Mouse (Mus musculus) neural tube, embryonic 14.5 days (tissue): ENCODE results near the gene Krt33a. TPM values are rescaled to one million over a fixed set of nuclear protein-coding genes. Genes with fewer than 3 reads are reported as not detected.

Experiments used
- ATAC-seq: fragments of 200-750 bp; cut with Nextera tagmentation; 2 replicates; pipeline ENCODE4 v1.8.0; 2017; ENCODE audit warnings: low read depth, mild to moderate bottlenecking, moderate TSS enrichment, moderate library complexity
- H3K27ac ChIP-seq: fragments of 300-500 bp; sonication (generic); 2 replicates; pipeline ENCODE4 v1.5.1; 2014; ENCODE audit warnings: low read depth, mild to moderate bottlenecking, control low read depth, low read length, moderate library complexity, mixed read lengths
- H3K27me3 ChIP-seq: fragments of 300-500 bp; sonication (generic); 2 replicates; pipeline ENCODE4 v1.6.1; 2014; ENCODE audit warnings: low read length; ENCODE audit not compliant: control insufficient read depth, insufficient read depth
- H3K36me3 ChIP-seq: fragments of 300-500 bp; sonication (generic); 2 replicates; pipeline ENCODE4 v1.6.1; 2014; ENCODE audit warnings: low read length, mixed read lengths; ENCODE audit not compliant: control insufficient read depth, insufficient read depth
- H3K4me1 ChIP-seq: fragments of 300-500 bp; sonication (generic); 2 replicates; pipeline ENCODE4 v1.6.1; 2014; ENCODE audit warnings: low read length; ENCODE audit not compliant: control insufficient read depth, insufficient read depth
- H3K4me2 ChIP-seq: fragments of 300-500 bp; sonication (generic); 2 replicates; pipeline ENCODE4 v1.6.1; 2014; ENCODE audit warnings: mild to moderate bottlenecking, low read depth, low read length, control low read depth
- H3K4me3 ChIP-seq: fragments of 300-500 bp; sonication (generic); 2 replicates; pipeline ENCODE4 v1.5.1; 2014; ENCODE audit warnings: low read depth, low read length, control low read depth, mixed read lengths
- H3K9ac ChIP-seq: fragments of 300-500 bp; sonication (generic); replicated peaks from 2 replicates; pipeline ENCODE4 v1.6.1; 2014; ENCODE audit warnings: low read depth, mild to moderate bottlenecking, control low read depth, low read length, mixed read lengths
- H3K9me3 ChIP-seq: fragments of 300-500 bp; sonication (generic); 2 replicates; pipeline ENCODE4 v1.6.1; 2016; ENCODE audit warnings: low read length; ENCODE audit not compliant: control insufficient read depth
- WGBS: fragments of 180-500 bp; shearing (Covaris S2); extraction: QIAGEN DNeasy Blood & Tissue Kit; methylation state at CpG from one replicate; pipeline ENCODE4 v1.1.7; 2014; 5-methylcytosine and 5-hydroxymethylcytosine counted together
- polyA plus RNA-seq: library from polyadenylated mRNA; unstranded; fragments of >200 nt; fragmentation: Nextera tagmentation; extraction: Ambion mirVana; gene quantifications from 2 replicates; pipeline ENCODE4 v1.2.1, GENCODE M21; 2014

Gene Krt33a
- polyA plus RNA-seq, 1 experiment from 2014 or later: not detected

DNA sequence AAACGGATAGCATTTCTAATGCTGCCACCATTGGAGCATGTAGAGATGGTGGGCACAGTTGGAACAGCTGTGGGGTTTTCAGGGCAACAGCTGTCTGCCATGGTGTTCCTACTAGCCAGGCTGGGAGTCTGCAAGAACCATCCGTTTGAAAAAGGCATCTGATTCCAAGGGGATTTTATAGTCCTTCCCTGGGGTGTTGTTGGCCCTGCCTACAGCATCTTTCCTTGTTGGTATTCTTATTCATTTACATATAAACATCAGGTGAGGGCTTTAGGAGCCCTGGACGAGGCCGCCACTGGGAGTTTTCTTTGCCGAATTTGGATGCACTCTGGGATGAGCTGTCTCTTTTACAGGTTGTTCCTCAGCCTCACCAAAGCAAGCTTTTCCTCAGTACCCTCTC is 37.1 kb downstream of the Krt33a start, which contains the start of gene Krtap29-1:
Gene Krtap29-1 (minus strand): TSS at position 101 of the 400 bp plus-strand sequence.
- no peak within 1 kb of the TSS for H3K4me3 ChIP-seq
- H3K9ac ChIP-seq: no peak within 1 kb of the TSS
- H3K27me3 ChIP-seq: no peaks in the 10 kb centered on the region
- no peak for ATAC-seq
- no peak within 1 kb of the TSS for H3K27ac ChIP-seq
- H3K4me1 ChIP-seq: no peaks in the 10 kb centered on the region
- WGBS: 55% methylated on average over 5 of the region's 5 CpGs
- no peak within 1 kb of the TSS for H3K4me2 ChIP-seq
- no peaks in the 10 kb centered on the region for H3K36me3 ChIP-seq
- H3K9me3 ChIP-seq: no peaks in the 10 kb centered on the region

DNA sequence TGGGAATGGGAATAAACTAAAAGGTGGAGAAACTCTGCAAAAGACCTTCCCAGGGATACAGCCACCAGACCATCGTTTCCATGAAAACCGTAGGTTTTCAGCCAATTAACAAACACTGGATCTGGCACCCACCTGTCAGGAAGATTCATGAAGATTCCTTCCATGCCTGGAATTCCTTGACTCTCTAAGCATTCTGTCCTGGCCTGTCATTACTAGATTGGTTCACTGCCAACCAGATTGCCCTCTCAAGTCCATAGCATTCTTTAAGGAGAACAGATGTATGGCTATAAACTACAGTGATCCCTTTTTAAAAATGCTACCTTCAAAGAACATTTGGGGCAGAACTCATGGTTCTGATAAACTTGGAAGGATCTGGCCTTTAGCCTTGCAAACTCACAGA is 50.1 kb downstream of the Krt33a start:
- Histone ChIP-seq H3K4me3 (no peak overlapping the region), H3K4me1 (no peaks in the 10 kb centered on the region), H3K36me3 (no peaks in the 10 kb centered on the region), H3K27ac (no peak overlapping the region), H3K27me3 (no peaks in the 10 kb centered on the region), H3K9ac (no peak overlapping the region), H3K4me2 (no peak overlapping the region), H3K9me3 (no peaks in the 10 kb centered on the region)
- ATAC-seq: no peak
- WGBS: 59% methylated on average over 2 of the region's 2 CpGs

DNA sequence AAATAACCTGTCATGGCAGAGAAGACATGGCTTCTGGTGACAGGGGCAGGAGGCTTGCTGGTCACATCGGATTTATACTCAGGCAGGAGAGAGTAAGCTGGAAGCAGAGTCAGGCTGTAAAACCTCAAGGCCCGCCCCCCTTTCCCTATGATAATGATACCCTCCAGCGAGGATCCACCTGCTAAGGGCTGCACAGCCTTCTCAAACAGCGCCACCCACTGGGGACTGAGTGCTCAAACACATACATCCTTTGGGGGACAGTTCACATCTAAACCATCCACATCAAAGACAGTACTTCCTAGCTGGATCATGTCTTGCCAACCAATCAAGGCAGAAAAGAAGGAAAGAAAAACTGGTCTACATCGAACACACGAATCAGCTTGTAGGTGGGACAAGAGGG is 51.8 kb downstream of the Krt33a start:
- Histone ChIP-seq H3K4me2 (no peak overlapping the region), H3K36me3 (no peaks in the 10 kb centered on the region), H3K9me3 (no peaks in the 10 kb centered on the region), H3K4me1 (no peaks in the 10 kb centered on the region), H3K9ac (no peak overlapping the region), H3K27ac (no peak overlapping the region), H3K4me3 (no peak overlapping the region), H3K27me3 (no peaks in the 10 kb centered on the region)
- no peak for ATAC-seq
- 45% methylated on average over 6 of the region's 6 CpGs for whole genome bisulfite sequencing

Other genes with a start within 250 kb of the Krt33a start
- not detected in 2 replicates for gene Gm11595, start 243.3 kb downstream of the Krt33a start, polyA plus RNA-seq
- gene Krtap4-8, start 235.5 kb downstream of the Krt33a start, polyA plus RNA-seq: not detected in 2 replicates
- gene Krtap4-9, start 231.0 kb downstream of the Krt33a start, polyA plus RNA-seq: not detected in 2 replicates
- not detected in 2 replicates for gene Gm11596, start 222.7 kb downstream of the Krt33a start, polyA plus RNA-seq
- not detected in 2 replicates for gene Gm11569, start 217.3 kb downstream of the Krt33a start, polyA plus RNA-seq
- not detected in 2 replicates for gene Gm11554, start 211.8 kb downstream of the Krt33a start, polyA plus RNA-seq
- not detected in 2 replicates for gene Krtap4-13, start 206.3 kb downstream of the Krt33a start, polyA plus RNA-seq
- gene Gm11564, start 200.5 kb downstream of the Krt33a start, polyA plus RNA-seq: not detected in 2 replicates
- gene 2300003K06Rik, start 178.1 kb downstream of the Krt33a start, polyA plus RNA-seq: not detected in 2 replicates
- gene Krtap4-16, start 164.6 kb downstream of the Krt33a start, polyA plus RNA-seq: not detected in 2 replicates
- gene Gm11568, start 158.3 kb downstream of the Krt33a start, polyA plus RNA-seq: not detected in 2 replicates
- gene Gm11559, start 151.7 kb downstream of the Krt33a start, polyA plus RNA-seq: not detected in 2 replicates
- gene Krtap9-1, start 142.8 kb downstream of the Krt33a start, polyA plus RNA-seq: not detected in 2 replicates
- not detected in 2 replicates for gene Gm11567, start 137.0 kb downstream of the Krt33a start, polyA plus RNA-seq
- gene Krtap31-1, start 108.3 kb downstream of the Krt33a start, polyA plus RNA-seq: not detected in 2 replicates
- gene Gm11565, start 101.5 kb downstream of the Krt33a start, polyA plus RNA-seq: not detected in 2 replicates
- not detected in 2 replicates for gene Krtap31-2, start 79.9 kb downstream of the Krt33a start, polyA plus RNA-seq
- not detected in 2 replicates for gene Krtap9-5, start 67.7 kb downstream of the Krt33a start, polyA plus RNA-seq
- not detected in 2 replicates for gene Krtap29-1, start 37.2 kb downstream of the Krt33a start, polyA plus RNA-seq
- 0.24 TPM in 1 of 2 replicates, not detected in the other for gene Krtap16-1, start 29.6 kb downstream of the Krt33a start, polyA plus RNA-seq
- 0.56 and 0.86 TPM in 2 replicates for gene Krtap17-1, start 22.2 kb downstream of the Krt33a start, polyA plus RNA-seq
- not detected in 2 replicates for gene Krt33b, start 13.7 kb upstream of the Krt33a start, polyA plus RNA-seq
- gene Krt34, start 25.3 kb upstream of the Krt33a start, polyA plus RNA-seq: not detected in 2 replicates
- gene Krt31, start 34.3 kb upstream of the Krt33a start, polyA plus RNA-seq: not detected in 2 replicates
- not detected in 2 replicates for gene Krt32, start 72.0 kb upstream of the Krt33a start, polyA plus RNA-seq
- gene Krt35, start 80.0 kb upstream of the Krt33a start, polyA plus RNA-seq: not detected in 2 replicates
- gene Krt36, start 89.4 kb upstream of the Krt33a start, polyA plus RNA-seq: not detected in 2 replicates
- gene Krt13, start 105.4 kb upstream of the Krt33a start, polyA plus RNA-seq: not detected in 2 replicates
- not detected in 2 replicates for gene Krt15, start 119.7 kb upstream of the Krt33a start, polyA plus RNA-seq
- 0.46 and 0.51 TPM in 2 replicates for gene Krt19, start 132.5 kb upstream of the Krt33a start, polyA plus RNA-seq
- 0.08 TPM in 1 of 2 replicates, not detected in the other for gene Krt9, start 177.0 kb upstream of the Krt33a start, polyA plus RNA-seq
- gene Krt14, start 191.3 kb upstream of the Krt33a start, polyA plus RNA-seq: 0.36 and 0.40 TPM in 2 replicates
- gene Krt16, start 232.7 kb upstream of the Krt33a start, polyA plus RNA-seq: not detected in 2 replicates
- gene Krt17, start 244.8 kb upstream of the Krt33a start, polyA plus RNA-seq: 0.22 TPM in 1 of 2 replicates, not detected in the other